Mouse (Mus musculus) urinary bladder, postnatal 10 days (tissue): ENCODE results near the gene Tcp10c.
"Not testable (repeated sequence)": the region's sequence is repeated elsewhere in the genome, so short reads cannot be mapped to it uniquely, and the experiment has no call there.

Source experiments
- DNase-seq: peaks from one replicate; pipeline ENCODE4 v3.0.0; 2022; ENCODE audit warnings: low spot score

The Tcp10c gene

DNA sequence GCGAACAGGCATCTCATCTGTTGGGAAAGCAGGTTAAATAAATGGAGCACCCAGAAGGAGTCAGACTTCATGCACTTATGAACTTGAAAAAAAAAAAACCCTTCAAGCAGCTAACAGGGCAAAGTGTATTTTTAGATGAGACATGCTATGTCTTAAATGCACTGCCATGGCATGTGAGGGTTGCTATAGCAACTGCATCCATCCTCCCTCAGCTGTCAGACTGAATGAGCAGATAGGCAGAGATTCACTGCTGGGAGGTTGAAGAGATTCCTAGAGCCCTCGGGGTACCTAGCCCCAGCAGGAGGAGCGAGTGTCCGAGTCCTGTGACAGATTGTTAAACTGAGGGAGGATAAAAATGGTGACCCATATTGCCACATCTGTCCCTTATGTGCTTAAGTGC, 36.6 kb downstream of the Tcp10c start:
- not testable (repeated sequence) for DNase-seq

DNA sequence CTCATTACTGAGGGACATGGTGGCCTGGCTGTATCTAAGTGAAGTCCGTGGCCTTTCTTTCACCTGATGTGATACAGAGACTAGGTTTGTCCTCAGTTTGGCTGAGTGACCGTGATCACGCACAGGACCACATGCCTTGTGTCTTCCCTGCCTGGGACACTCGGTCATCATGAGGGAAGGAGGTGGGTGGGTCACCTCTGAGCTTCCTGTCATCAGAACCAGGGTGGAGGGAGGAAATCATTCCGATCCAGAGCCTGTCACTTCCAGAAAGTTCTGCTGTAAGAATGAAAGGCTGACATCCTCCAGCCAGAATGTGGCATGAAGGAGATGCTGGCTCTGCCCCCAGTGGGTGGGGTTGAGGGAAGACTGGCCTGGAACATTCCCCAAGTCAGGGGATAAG, 45.6 kb downstream of the Tcp10c start:
- DNase-seq: not testable (repeated sequence)

DNA sequence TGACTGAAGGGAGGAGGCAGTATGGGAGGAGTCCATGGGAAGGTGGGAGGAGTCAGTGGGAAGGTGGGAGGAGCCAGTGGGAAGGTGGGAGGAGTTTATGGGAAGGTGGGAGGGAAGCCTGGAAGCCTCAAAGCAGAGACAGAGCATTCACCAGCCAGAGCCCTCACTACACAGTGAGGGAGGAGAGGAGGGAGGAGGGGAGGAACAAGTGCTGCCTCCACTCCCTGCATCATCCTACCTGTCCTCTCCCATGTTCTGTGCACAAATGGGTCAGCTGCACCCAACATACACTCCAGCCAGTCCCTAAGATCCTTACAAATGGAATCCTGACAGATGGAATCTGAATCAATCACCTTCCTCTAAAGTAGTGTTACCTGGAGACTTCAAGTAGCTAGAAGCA, 47.7 kb downstream of the Tcp10c start:
- DNase-seq: not testable (repeated sequence)

DNA sequence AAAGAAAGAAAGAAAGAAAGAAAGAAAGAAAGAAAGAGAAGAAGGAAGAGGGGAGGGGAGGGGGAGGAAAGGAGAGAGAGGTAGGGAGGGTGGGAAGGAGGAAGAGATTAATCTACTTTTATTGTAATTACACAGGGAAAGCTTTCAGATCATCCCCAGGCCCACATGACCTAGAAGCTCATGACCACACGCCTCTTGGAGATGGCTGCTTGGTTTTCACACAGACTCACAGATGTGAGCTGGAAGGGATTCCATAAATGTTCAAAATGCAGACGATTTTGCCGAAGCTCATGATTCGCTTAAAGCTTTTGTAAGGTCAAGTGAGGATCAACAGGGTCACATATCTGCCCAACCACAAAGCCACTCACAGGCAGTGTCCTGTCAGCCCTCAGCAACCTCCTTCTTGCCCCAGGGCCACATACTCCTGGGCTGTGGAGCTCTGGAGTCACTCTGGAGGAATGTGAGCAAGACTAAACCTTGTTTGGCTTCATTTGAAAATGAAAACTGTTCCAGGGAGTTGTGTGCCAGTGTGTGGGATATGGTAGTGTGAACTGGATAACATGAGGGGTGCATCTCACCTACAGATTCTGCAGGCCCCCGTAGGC, 49.3 kb downstream of the Tcp10c start:
- DNase-seq: not testable (repeated sequence)

DNA sequence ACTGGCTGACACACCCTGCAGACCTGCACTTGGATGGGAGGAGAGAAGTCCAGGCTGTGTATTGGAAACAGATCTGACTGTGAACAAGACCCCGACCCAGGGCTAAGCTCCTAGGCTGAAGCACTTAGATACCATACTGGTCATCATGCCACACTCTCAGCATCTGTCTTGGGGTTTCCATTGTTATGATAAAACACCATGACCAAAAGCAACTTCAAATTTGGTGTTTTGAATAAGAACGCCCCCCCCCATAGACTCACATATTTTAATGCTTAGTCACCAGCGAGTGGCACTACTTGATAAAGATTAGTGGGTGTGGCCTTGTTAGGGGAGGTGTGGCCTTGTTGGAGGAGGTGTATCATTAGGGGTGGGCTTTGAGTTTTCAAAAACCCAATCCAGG, 51.7 kb downstream of the Tcp10c start:
- not testable (repeated sequence) for DNase-seq

DNA sequence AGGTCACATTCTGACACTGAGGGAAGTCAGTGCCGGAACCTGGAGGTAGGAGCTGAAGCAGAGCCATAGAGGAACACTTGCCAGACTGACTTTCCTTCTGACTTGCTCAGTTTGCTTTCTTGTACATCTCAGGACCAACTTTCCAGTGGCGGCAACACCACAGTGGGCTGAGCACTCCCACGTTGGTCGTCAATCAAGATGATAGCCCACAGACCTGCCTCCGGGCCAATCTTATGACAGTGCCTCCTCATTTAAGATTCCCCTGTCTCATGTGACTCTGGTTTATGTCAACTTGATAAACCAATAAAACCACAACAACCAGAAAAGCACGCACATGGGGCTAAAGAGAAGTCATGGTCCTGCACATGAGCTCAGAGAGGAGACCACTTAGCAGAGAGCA, 52.3 kb downstream of the Tcp10c start:
- DNase-seq: not testable (repeated sequence)

DNA sequence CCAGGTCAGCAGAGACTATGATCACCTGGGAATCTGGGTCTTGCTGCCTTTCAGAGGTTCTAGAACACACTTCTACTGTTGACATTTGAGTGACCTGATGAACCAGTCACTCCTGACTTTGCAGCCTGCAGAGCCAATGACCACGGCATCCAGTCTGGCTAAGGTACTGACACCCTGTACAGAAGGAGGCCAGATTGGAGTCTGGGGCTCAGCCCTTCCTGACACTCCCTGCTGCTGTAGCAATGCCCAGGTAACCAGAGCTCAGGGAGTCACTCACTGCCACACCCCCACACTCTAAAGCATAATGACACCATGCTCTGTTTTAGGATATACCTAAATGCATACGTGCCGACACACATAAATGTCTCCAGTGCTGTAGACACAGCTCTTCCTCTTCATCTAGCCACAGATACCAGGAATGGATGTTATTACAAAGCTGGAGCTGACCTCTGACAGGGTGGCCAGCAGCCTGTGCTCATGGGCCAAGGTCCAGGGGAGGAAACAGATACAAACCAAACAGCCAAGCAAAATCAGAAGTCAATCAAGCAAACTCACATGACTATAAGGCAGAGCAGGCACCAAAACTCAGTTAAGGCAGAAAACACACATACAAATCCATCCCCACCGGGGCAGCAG, 53.4 kb downstream of the Tcp10c start:
- DNase-seq: not testable (repeated sequence)

DNA sequence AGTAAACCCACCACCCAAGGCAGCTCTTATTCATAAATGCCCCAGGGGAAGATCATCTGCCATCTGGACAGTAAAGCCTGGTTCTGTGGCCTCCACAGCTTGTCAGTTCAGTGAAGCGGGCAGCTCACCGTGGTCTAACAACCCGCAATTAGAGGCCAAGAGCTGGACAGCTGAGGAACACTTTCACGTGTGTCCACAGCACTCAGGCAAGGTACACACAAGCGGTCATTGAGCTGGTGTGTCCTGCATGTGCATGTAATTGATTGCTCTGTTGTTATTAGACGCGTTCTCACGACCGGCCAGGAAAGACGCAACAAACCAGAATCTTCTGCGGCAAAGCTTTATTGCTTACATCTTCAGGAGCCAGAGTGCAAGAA, 53.9 kb downstream of the Tcp10c start:
- not testable (repeated sequence) for DNase-seq

DNA sequence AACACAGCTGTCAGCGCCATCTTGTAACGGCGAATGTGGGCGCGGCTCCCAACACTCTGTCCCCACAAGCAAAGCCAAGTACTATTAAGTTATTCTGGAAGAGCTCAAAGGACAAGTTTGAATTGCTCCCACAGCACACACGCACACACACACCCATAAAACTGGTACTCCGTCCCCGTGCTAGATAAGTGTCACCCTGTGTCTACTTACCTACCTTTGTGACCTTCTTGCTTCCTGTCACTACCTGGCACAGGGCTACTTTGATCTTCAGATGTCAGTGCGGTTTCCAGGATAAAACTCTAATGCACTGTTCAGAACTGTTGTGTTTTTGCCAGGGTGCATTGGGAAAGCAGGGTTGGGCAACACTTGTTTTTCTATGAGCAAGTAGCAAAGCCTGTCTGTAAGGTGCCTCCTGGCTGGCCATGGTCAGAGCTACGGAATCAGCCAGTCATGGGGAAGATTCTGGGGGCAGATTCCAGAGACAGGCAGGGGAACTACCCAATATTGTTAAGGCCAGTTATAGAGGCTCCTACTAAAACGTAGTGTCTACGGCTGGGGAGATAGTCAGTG, 66.7 kb downstream of the Tcp10c start:
- not testable (repeated sequence) for DNase-seq

DNA sequence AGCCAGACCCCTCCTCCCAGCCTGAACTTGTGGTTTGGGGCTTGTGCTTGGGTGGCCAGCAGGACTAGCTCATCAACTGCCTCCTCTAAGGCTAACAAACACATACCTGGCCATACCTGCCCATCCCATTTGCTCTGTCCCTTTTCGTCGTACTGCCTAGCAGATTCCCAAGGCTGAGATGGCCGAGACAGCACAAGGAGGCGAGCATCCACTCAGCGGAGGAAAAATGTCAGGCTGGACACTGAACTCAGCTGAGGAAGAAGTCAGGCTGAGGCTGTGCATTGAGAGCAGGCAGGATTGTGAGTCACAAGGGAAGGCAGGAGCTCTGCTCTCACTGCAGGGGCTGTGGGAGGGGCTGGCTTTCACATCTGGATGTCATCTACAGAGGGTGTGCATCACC, 68.3 kb downstream of the Tcp10c start:
- not testable (repeated sequence) for DNase-seq

DNA sequence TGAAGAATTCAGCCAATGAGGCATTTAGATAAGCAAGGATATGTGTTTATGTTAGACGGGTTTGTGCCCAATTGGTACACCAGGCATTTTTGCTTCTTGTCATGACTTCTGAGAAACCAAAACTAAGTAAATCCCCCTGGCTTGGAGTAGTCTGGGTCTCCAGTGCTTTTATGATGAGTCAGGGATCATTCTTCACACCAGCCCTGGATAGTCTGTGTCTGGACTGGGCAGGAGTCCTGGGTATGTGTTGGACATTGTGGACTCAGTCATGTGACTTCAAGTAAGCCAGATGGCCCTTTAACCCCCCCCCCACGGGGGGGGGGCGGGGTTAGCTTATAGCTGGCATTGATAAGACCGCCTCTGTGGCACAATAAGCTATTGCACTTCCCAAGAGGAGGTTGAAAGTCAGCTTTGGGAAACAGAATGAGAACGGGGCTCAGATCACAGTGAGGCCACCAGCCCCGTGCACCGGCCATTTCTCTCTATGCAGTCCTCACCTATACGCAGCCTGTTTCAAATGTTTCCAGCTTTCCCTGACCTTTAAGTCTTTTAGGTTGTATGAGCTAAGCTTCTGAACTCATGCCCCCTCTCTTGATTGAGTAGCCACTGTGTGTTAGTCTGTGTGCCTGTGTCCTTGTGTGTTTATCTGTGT, 69.1 kb downstream of the Tcp10c start:
- not testable (repeated sequence) for DNase-seq

DNA sequence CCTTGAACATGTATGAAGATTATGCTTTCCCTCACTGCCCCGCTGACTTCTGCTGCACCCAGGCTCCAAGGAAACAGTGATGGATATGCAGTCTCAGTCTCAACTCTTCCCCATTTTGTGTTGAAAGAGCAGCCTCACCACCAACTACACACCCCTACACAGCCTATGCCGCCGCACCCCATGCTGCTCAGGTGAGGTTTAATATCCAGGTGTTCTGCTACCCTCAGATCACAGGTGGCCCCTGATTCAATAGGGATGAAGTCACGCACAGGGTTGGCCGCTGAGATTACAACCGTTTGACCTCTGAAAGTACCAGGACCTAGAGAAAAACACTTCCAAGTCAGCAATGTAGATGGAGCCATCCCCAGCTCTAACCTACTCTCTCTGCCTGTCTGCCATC, 69.9 kb downstream of the Tcp10c start:
- DNase-seq: not testable (repeated sequence)

DNA sequence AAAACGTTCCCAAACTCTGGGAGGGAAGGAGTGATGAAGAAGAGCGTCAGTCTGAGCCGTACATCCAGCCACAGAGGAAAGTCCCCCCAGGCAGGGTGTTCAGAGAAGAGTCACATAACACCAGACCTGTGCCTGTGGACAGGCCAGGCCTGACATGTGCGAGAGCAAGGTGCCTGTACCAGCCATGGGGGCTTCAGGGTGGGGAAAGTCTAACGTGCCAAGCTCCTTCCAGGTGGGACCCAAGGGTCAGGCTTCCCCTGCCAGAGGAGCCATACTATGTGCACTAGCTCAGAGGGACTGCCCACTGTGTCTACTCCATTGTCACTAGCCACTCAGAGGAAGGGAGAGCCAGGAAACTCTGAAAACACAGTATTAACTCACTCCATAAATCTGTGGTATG, 71.3 kb downstream of the Tcp10c start:
- not testable (repeated sequence) for DNase-seq

DNA sequence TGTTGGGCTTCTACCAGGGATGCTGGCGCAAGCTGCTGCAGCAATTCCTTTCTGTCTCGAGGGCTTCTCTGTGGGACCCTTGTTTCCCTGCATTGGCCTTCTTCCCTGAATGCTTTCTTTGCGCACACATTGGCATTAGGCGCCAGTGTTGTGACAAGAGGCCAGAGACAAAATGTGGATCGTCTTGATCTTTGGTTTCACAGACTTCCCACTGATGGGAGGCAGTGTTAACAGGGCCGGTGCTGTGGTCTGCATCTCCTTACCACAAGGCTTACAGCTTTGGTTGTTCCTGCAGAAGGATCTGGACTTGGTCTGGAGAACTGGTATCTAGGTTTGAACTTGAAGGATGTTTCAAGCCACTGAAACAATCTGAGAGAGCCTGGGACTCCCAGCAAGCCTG, 72.1 kb downstream of the Tcp10c start:
- not testable (repeated sequence) for DNase-seq
